Mouse (Mus musculus): ENCODE data around the gene Kcnab2.

Gene Kcnab2

GRCm38 (mm10) chr4:152382528-152383252 is 95.0 kb downstream of the Kcnab2 start:
- peak in 1 of 2 experiments; percentile 42 for DNase-seq

- DNase-seq, result no peak
These were observed 112.4 kb downstream of the Kcnab2 start for GRCm38 (mm10) chr4:152365228-152365627.

DNA sequence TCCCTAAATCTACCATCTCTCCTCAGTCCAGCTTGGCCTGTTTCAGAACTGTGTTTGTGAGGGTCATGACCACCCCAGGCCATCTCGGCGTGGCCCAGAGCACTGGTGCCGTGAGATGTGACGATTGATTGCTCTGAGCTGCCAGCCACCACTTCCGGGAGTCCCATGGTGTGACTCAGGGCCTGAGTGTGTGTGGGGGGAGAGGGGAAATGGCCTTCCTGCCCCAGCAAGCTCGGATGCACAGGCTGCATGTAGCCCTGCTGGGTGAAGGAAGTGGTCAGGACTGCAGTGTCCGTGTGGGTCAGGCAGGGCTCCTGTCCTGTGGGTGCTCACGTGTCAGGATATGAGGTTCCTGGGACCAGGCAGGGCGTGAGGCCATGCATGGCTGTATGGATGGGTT is 115.5 kb downstream of the Kcnab2 start:
- no peak for DNase-seq

- peak in 1 of 2 experiments; percentile 28 for DNase-seq
These were observed 116.8 kb downstream of the Kcnab2 start for GRCm38 (mm10) chr4:152360855-152361254.

DNA sequence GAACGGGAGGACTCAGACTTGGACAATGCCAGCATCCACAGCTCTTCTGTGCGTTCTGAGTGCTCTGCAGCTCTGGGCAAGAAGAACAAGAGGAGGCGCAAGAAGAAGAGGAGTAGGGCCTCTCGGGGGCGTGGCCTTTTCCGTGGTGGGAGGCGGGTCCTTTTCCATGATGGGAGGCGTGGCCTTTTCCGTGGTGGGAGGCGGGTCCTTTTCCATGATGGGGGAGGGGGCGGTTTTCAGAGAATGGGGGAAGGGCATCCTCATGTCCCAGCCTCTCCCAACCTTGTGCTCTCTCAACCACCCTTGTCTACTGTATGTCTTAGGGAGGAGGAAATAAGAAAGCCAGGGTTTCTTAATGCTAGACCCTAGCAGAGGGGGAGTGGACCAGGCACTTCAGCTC is 118.0 kb downstream of the Kcnab2 start:
- DNase-seq, result no peak

- DNase-seq, result no peak
These were observed 122.0 kb downstream of the Kcnab2 start for GRCm38 (mm10) chr4:152355672-152356071.

GRCm38 (mm10) chr4:152353886-152354637 is 123.6 kb downstream of the Kcnab2 start:
- no peak for DNase-seq

DNA sequence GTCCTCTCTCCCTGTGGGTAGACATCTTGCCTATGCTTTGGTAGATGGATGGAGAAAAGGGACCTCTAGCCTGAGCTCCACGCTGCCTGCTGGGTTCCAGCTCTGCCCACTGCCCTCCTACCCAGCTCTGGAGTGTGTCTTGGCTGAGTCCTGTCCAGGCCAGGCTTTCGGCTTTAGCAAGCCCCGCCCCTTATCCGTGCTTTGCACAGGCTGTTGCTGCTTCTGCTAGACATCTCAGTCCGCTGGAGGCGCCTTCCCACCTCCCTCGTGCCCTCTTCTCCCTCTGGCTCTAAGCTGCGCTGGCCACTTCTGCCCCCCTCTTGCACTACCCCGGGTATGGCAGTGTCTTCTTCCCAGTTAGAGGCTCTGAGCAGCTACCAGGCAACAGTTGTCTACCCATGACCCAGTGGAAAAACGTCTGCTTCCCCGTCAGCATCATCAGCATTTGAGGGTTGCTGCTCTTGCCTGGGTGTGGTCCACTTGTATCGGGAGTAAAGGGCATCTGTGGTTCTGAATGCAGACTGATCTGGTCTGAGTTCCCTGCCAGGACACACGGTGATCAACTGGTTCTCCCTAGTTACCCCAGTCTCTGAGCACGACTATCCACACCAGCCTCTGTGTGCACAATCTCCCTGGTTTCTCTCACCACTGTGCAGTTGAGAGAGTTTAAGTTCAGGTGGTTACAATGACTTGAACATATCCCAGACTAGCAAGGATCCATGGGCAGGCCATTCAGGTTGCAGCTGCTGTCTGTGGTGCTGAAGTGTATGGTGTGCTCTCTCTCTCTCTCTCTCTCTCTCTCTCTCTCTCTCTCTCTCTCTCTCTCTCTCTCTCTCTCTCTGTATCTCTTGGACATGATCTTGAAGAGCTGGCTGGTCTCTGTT is 126.0 kb downstream of the Kcnab2 start:
- DNase-seq, result peak in 1 of 2 experiments; percentile 38

- DNase-seq, result no peak
These were observed 126.8 kb downstream of the Kcnab2 start for GRCm38 (mm10) chr4:152350722-152351421.

GRCm38 (mm10) chr4:152349837-152350381 is 127.8 kb downstream of the Kcnab2 start:
- peak in 1 of 2 experiments; percentile 45 for DNase-seq

GRCm38 (mm10) chr4:152345120-152345889 is 132.4 kb downstream of the Kcnab2 start:
- peak; percentile 19 to 20 for DNase-seq

DNA sequence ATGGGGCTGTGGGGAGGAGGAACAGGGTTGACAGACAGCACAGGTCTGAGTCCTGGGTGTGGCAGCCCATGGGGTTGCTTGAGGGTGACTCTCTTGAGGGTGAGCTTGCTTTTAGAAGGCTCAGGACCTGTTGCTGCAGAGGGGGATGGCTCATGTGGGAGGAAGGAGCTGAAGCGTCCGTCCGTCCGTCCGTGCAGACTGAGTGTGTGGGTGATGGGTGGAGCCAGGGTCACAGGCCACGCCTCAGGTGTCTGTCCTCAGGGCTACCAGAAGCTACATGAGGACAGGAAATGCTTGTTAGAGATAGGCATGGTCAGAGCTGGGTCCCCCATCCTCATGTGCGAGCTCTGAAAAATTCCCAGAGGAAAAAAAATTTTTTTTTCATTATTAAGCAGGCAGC is 133.0 kb downstream of the Kcnab2 start:
- DNase-seq, result no peak

DNA sequence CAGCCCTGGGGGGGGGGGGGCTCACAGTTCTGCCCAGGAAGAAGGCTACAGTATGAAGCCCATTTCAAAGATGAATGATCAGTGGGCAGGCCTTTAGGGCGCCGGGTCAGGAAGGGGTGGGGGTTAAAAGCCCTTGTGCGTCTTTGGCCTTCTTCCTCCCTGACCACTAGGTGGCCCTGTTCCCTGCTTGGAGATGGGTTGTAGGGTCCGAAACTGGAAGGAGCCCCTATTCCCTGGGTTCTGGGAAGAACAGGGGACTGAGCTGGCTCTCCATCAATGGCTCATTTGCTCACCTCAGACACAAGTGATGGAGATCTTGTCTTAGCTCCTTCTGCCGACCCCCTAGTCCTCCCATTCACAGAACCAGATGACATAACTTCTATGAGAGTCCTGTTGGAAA is 134.4 kb downstream of the Kcnab2 start:
- DNase-seq, result peak; percentile 43 to 66

Measured in cerebellum, postnatal 25 days (tissue).